Mouse (Mus musculus) central nervous system, embryonic 18 days (tissue): ENCODE measurements around the gene Gm49425. TPM values are rescaled to one million over a fixed set of nuclear protein-coding genes. Genes with fewer than 3 reads are reported as not detected.

Experiments
- polyA plus RNA-seq: library from polyadenylated mRNA; depleted of rRNA; stranded (reverse); fragments of >200 nt; gene quantifications from 2 replicates; pipeline ENCODE4 v1.2.3, GENCODE M21; 2012; rRNA removed

Gm49425 gene
- polyA plus RNA-seq, result not detected in 2 replicates

GRCm38 (mm10) chr15:101517161-101517560, at the start of gene Gm49425:
Gm49425 (minus strand) TSS chr15:101517261.

GRCm38 (mm10) chr15:101562850-101563249, 45.8 kb upstream of the Gm49425 start, which contains the start of gene Krt90:
Krt90 (minus strand) TSS chr15:101562950.

GRCm38 (mm10) chr15:101550567-101550966, 33.5 kb upstream of the Gm49425 start, which contains the start of gene Krt82:
Krt82 (minus strand) TSS chr15:101550667.

GRCm38 (mm10) chr15:101532720-101533119, 15.7 kb upstream of the Gm49425 start, which contains the start of gene Krt84:
Krt84 (minus strand) TSS chr15:101532820.

GRCm38 (mm10) chr15:101491431-101491830, 25.6 kb downstream of the Gm49425 start, which contains the start of gene Krt83:
Krt83 (minus strand) TSS chr15:101491512.

GRCm38 (mm10) chr15:101472952-101473528, 44.0 kb downstream of the Gm49425 start, which contains the start of gene Krt86:
Krt86 (plus strand) TSS chr15:101473478.

Other genes with a start within 250 kb of the Gm49425 start
- gene Atg101, start 233.0 kb downstream of the Gm49425 start, polyA plus RNA-seq, result 71.2 and 75.3 TPM in 2 replicates
- gene 6030408B16Rik, start 224.0 kb downstream of the Gm49425 start, polyA plus RNA-seq, result 0.31 and 0.32 TPM in 2 replicates
- gene Krt80, start 147.1 kb downstream of the Gm49425 start, polyA plus RNA-seq, result 0.25 and 4.2 TPM in 2 replicates
- gene Krt7, start 106.2 kb downstream of the Gm49425 start, polyA plus RNA-seq, result 0.55 and 21.6 TPM in 2 replicates
- gene Krt87, start 78.5 kb downstream of the Gm49425 start, polyA plus RNA-seq, result 0.34 and 0.45 TPM in 2 replicates
- gene Krt88, start 69.5 kb downstream of the Gm49425 start, polyA plus RNA-seq, result not detected in 2 replicates
- 0.04 and 0.13 TPM in 2 replicates for gene Krt81, start 53.5 kb downstream of the Gm49425 start, polyA plus RNA-seq
- gene Krt86, start 43.8 kb downstream of the Gm49425 start, polyA plus RNA-seq, result 0.04 and 0.05 TPM in 2 replicates
- not detected in 2 replicates for gene Krt83, start 25.7 kb downstream of the Gm49425 start, polyA plus RNA-seq
- gene Krt84, start 15.6 kb upstream of the Gm49425 start, polyA plus RNA-seq, result not detected in 2 replicates
- not detected in 2 replicates for gene Krt82, start 33.4 kb upstream of the Gm49425 start, polyA plus RNA-seq
- gene Krt90, start 45.7 kb upstream of the Gm49425 start, polyA plus RNA-seq, result 0.15 and 0.16 TPM in 2 replicates
- gene Krt75, start 56.6 kb upstream of the Gm49425 start, polyA plus RNA-seq, result 0.07 and 0.09 TPM in 2 replicates
- not detected in 2 replicates for gene Gm5414, start 110.9 kb upstream of the Gm49425 start, polyA plus RNA-seq
- not detected in 2 replicates for gene Gm5478, start 130.1 kb upstream of the Gm49425 start, polyA plus RNA-seq
- 0.41 TPM in 1 of 2 replicates, not detected in the other for gene Krt6b, start 163.0 kb upstream of the Gm49425 start, polyA plus RNA-seq
- 0.04 and 40.9 TPM in 2 replicates for gene Krt6a, start 177.0 kb upstream of the Gm49425 start, polyA plus RNA-seq
- 0.08 and 1.1 TPM in 2 replicates for gene Krt5, start 195.6 kb upstream of the Gm49425 start, polyA plus RNA-seq
- gene Krt71, start 225.8 kb upstream of the Gm49425 start, polyA plus RNA-seq, result 0.08 and 0.36 TPM in 2 replicates